18 mouse cellular contexts compared by ENCODE assay signal in the genomic region with DNA sequence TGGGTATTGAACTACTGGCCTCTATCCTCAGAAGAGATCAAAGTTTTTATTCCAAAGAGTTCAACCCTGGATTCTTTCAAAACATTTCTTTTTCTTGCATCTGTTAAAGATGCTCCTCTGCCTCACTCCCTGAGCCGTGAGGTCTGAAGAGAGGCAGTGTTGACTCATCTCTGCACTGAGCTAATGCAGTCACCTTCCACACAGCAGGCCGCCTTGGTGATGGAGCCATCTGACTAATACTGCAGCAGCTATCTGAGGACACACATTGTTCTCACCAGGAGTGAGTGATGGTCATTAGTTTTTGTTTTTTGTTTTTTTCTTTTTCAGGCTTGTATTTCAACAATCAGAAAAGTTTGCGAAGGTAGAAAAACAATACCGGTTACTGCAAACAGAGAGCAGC.
"Had no signal": no experiment of that assay in that cellular context is flagged by ENCODE, and none has a peak within 500 bp of the region (broad histone marks: within the 10 kb centered on the region; RNA-seq: fewer than 3 reads in every experiment).

No protein-coding gene starts in this region.

- H3K9me3 ChIP-seq: limb, embryonic 15.5 days; liver, embryonic 12.5 days; midbrain, embryonic 15.5 days; neural tube, embryonic 12.5 days; stomach, embryonic 15.5 days had no signal

- H3K27ac ChIP-seq: kidney, postnatal 0 days; limb, embryonic 15.5 days; liver, embryonic 12.5 days; midbrain, embryonic 15.5 days; neural tube, embryonic 12.5 days; stomach, embryonic 15.5 days had no signal

- H3K36me3 ChIP-seq: midbrain, embryonic 15.5 days; stomach, embryonic 15.5 days had no signal

- ATAC-seq: liver, embryonic 12.5 days; midbrain, embryonic 15.5 days had no signal

- H3K4me2 ChIP-seq: limb, embryonic 15.5 days; liver, embryonic 12.5 days; lung, embryonic 14.5 days; midbrain, embryonic 11.5 days; midbrain, embryonic 15.5 days; neural tube, embryonic 12.5 days; stomach, embryonic 15.5 days had no signal

- H3K27me3 ChIP-seq: limb, embryonic 15.5 days; liver, embryonic 12.5 days; midbrain, embryonic 15.5 days; neural tube, embryonic 12.5 days; stomach, embryonic 15.5 days had no signal

- H3K4me1 ChIP-seq: limb, embryonic 15.5 days; liver, embryonic 12.5 days; midbrain, embryonic 15.5 days; neural tube, embryonic 12.5 days; stomach, embryonic 15.5 days had no signal

- H3K4me3 ChIP-seq: limb, embryonic 15.5 days; liver, embryonic 12.5 days; midbrain, embryonic 15.5 days; neural tube, embryonic 12.5 days; stomach, embryonic 15.5 days had no signal

- H3K9ac ChIP-seq: limb, embryonic 15.5 days; liver, embryonic 12.5 days; lung, embryonic 14.5 days; midbrain, embryonic 15.5 days; neural tube, embryonic 12.5 days; stomach, embryonic 15.5 days had no signal

- DNase-seq: kidney, postnatal 36 days; layer of hippocampus, adult 9-11 months; layer of hippocampus, postnatal 36 days; lung, embryonic 14.5 days; lung, postnatal 10 days; lung, postnatal 4 days; retina, postnatal 1 day; right cerebral cortex, postnatal 4 days; spleen, adult 18-20 months; thymus, adult 2 months; thymus, postnatal 25 days had no signal
